Mouse (Mus musculus) forebrain, postnatal 0 days (tissue): ENCODE data around the gene Esr1. TPM values are rescaled to one million over a fixed set of nuclear protein-coding genes. Genes with fewer than 3 reads are reported as not detected.
A peak's percentile ranks its signal among the peaks of the same experiment; 100 is the strongest.
"Not testable (repeated sequence)": the region's sequence is repeated elsewhere in the genome, so short reads cannot be mapped to it uniquely, and the experiment has no call there.

Experiments
- ATAC-seq: fragments of 200-750 bp; cut with Nextera tagmentation; 2 replicates; pipeline ENCODE4 v1.8.0; 2017; ENCODE audit warnings: mild to moderate bottlenecking, moderate library complexity
- DNase-seq: peaks from one replicate; pipeline ENCODE4 v3.0.0-alpha.2; 2015
- H3K27ac ChIP-seq: fragments of 300-500 bp; sonication (generic); 2 replicates; pipeline ENCODE4 v1.5.1; 2014; ENCODE audit warnings: low read depth, mild to moderate bottlenecking, antibody characterized with exemption, low read length, moderate library complexity, mixed read lengths
- H3K27me3 ChIP-seq: fragments of 300-500 bp; sonication (generic); 2 replicates; pipeline ENCODE4 v1.6.1; 2014; ENCODE audit warnings: mild to moderate bottlenecking, low read length, mixed read lengths; ENCODE audit not compliant: insufficient read depth
- H3K36me3 ChIP-seq: fragments of 300-500 bp; sonication (generic); 2 replicates; pipeline ENCODE4 v1.6.1; 2014; ENCODE audit warnings: mild to moderate bottlenecking, moderate library complexity; ENCODE audit not compliant: insufficient read depth
- H3K4me1 ChIP-seq: fragments of 300-500 bp; sonication (generic); 2 replicates; pipeline ENCODE4 v1.6.1; 2014; ENCODE audit warnings: antibody characterized with exemption; ENCODE audit not compliant: insufficient read depth
- H3K4me2 ChIP-seq: fragments of 300-500 bp; sonication (generic); 2 replicates; pipeline ENCODE4 v1.6.1; 2014; ENCODE audit warnings: low read depth, mild to moderate bottlenecking, moderate library complexity
- H3K4me3 ChIP-seq: fragments of 300-500 bp; sonication (generic); 2 replicates; pipeline ENCODE4 v1.5.1; 2014; ENCODE audit warnings: low read depth, low read length, mixed read lengths
- H3K9ac ChIP-seq: fragments of 300-500 bp; sonication (generic); 2 replicates; pipeline ENCODE4 v1.6.1; 2014; ENCODE audit warnings: mild to moderate bottlenecking
- H3K9me3 ChIP-seq: fragments of 300-500 bp; sonication (generic); 2 replicates; pipeline ENCODE4 v1.6.1; 2016; ENCODE audit warnings: low read length
- CTCF ChIP-seq: sonication (generic); IDR thresholded peaks from 2 replicates; pipeline ENCODE4 v1.5.1; 2016; ENCODE audit warnings: antibody characterized with exemption, control low read depth, low read depth
- whole genome bisulfite sequencing: fragments of 180-500 bp; shearing (Covaris S2); extraction: QIAGEN DNeasy Blood & Tissue Kit; methylation state at CpG from one replicate; pipeline ENCODE4 v1.1.7; 2014; 5-methylcytosine and 5-hydroxymethylcytosine counted together
- polyA plus RNA-seq: library from polyadenylated mRNA; unstranded; fragments of >200 nt; fragmentation: Nextera tagmentation; extraction: Ambion mirVana; gene quantifications from 2 replicates; pipeline ENCODE4 v1.2.1, GENCODE M21; 2015
- total RNA-seq: library from RNA; depleted of rRNA; stranded (reverse); fragments of >200 nt; gene quantifications from 2 replicates; pipeline ENCODE4 v1.2.3, GENCODE M21; 2014

Esr1 gene
- total and polyA plus RNA-seq, 2 experiments from 2014 or later: 1.2 to 1.3 TPM

- no peak for TF ChIP-seq CTCF
- no peaks in the 10 kb centered on the region for H3K9me3 ChIP-seq
- no peak overlapping the region for H3K4me3 ChIP-seq
- 87% methylated on average over 8 of the region's 8 CpGs for WGBS
- DNase-seq: no peak
- no peak overlapping the region for H3K27ac ChIP-seq
- H3K27me3 ChIP-seq: no peaks in the 10 kb centered on the region
- H3K9ac ChIP-seq: no peak overlapping the region
- H3K4me1 ChIP-seq: no peaks in the 10 kb centered on the region
- ATAC-seq: no peak
- H3K4me2 ChIP-seq: no peak overlapping the region
- H3K36me3 ChIP-seq: no peaks in the 10 kb centered on the region
Observed at GRCm38 (mm10) chr10:4590956-4591355, 20.4 kb upstream of the Esr1 start.

- Histone ChIP-seq H3K4me2 (no peak overlapping the region), H3K27me3 (no peaks in the 10 kb centered on the region), H3K4me3 (no peak overlapping the region), H3K27ac (no peak overlapping the region), H3K9me3 (no peaks in the 10 kb centered on the region), H3K36me3 (no peaks in the 10 kb centered on the region), H3K9ac (no peak overlapping the region), H3K4me1 (no peaks in the 10 kb centered on the region)
- peak; percentile 48 for TF ChIP-seq CTCF
- DNase-seq (no peak), ATAC-seq (no peak)
- WGBS: 71% methylated on average over 4 of the region's 4 CpGs
Observed at GRCm38 (mm10) chr10:4593828-4594227, 17.6 kb upstream of the Esr1 start.

- Histone ChIP-seq H3K27ac (no peak overlapping the region), H3K9ac (no peak overlapping the region), H3K4me3 (no peak overlapping the region), H3K9me3 (no peaks in the 10 kb centered on the region), H3K4me2 (no peak overlapping the region), H3K4me1 (no peaks in the 10 kb centered on the region), H3K36me3 (no peaks in the 10 kb centered on the region), H3K27me3 (no peaks in the 10 kb centered on the region)
- no peak for DNase-seq
- TF ChIP-seq CTCF: no peak
- 88% methylated on average over 4 of the region's 4 CpGs for WGBS
- ATAC-seq: no peak
Observed at GRCm38 (mm10) chr10:4597211-4597610, 14.2 kb upstream of the Esr1 start.

- DNase-seq: peak; percentile 53
- no peaks in the 10 kb centered on the region for H3K9me3 ChIP-seq
- no peaks in the 10 kb centered on the region for H3K4me1 ChIP-seq
- H3K4me3 ChIP-seq: no peak overlapping the region
- H3K4me2 ChIP-seq: no peak overlapping the region
- ATAC-seq: peak; percentile 32; the same call in 1 of the 2 replicates
- H3K9ac ChIP-seq: no peak overlapping the region
- no peak overlapping the region for H3K27ac ChIP-seq
- no peaks in the 10 kb centered on the region for H3K36me3 ChIP-seq
- H3K27me3 ChIP-seq: no peaks in the 10 kb centered on the region
- peak; percentile 61 for TF ChIP-seq CTCF
- 69% methylated on average over 10 of the region's 10 CpGs for WGBS
Observed at GRCm38 (mm10) chr10:4598244-4598842, 13.1 kb upstream of the Esr1 start.

- DNase-seq: peak; percentile 40
- H3K36me3 ChIP-seq: no peaks in the 10 kb centered on the region
- no peak for TF ChIP-seq CTCF
- H3K4me1 ChIP-seq: no peaks in the 10 kb centered on the region
- no peak overlapping the region for H3K4me2 ChIP-seq
- no peak overlapping the region for H3K4me3 ChIP-seq
- no peak overlapping the region for H3K27ac ChIP-seq
- peak; percentile 86 for ATAC-seq
- no peak overlapping the region for H3K9ac ChIP-seq
- no peaks in the 10 kb centered on the region for H3K9me3 ChIP-seq
- H3K27me3 ChIP-seq: no peaks in the 10 kb centered on the region
- WGBS: 70% methylated on average over 12 of the region's 12 CpGs
Observed at GRCm38 (mm10) chr10:4598916-4599315, 12.5 kb upstream of the Esr1 start.

- WGBS: 69% methylated on average over 4 of the region's 4 CpGs
- no peak for TF ChIP-seq CTCF
- ATAC-seq: no peak
- H3K9me3 ChIP-seq: no peaks in the 10 kb centered on the region
- H3K4me3 ChIP-seq: no peak overlapping the region
- no peak overlapping the region for H3K27ac ChIP-seq
- no peaks in the 10 kb centered on the region for H3K4me1 ChIP-seq
- H3K9ac ChIP-seq: no peak overlapping the region
- no peak for DNase-seq
- no peak overlapping the region for H3K4me2 ChIP-seq
- H3K27me3 ChIP-seq: no peaks in the 10 kb centered on the region
- H3K36me3 ChIP-seq: no peaks in the 10 kb centered on the region
Observed at GRCm38 (mm10) chr10:4599591-4599990, 11.8 kb upstream of the Esr1 start.

- Histone ChIP-seq H3K9ac (no peak overlapping the region), H3K9me3 (no peaks in the 10 kb centered on the region), H3K27me3 (no peaks in the 10 kb centered on the region), H3K27ac (no peak overlapping the region), H3K4me3 (no peak overlapping the region), H3K4me2 (no peak overlapping the region), H3K4me1 (no peaks in the 10 kb centered on the region), H3K36me3 (no peaks in the 10 kb centered on the region)
- no peak for DNase-seq
- TF ChIP-seq CTCF: no peak
- WGBS: 54% methylated on average over 2 of the region's 2 CpGs
- ATAC-seq: no peak
Observed at GRCm38 (mm10) chr10:4600796-4601474, 10.5 kb upstream of the Esr1 start.

- not testable (repeated sequence) for H3K27me3 ChIP-seq, H3K9ac ChIP-seq, ATAC-seq, H3K4me3 ChIP-seq, H3K27ac ChIP-seq, H3K4me2 ChIP-seq, H3K4me1 ChIP-seq, H3K9me3 ChIP-seq, H3K36me3 ChIP-seq, DNase-seq
Observed at GRCm38 (mm10) chr10:4601612-4602011, 9.8 kb upstream of the Esr1 start.
